Mouse (Mus musculus): ENCODE data around the gene Mtrr. TPM values are rescaled to one million over a fixed set of nuclear protein-coding genes. Genes with fewer than 3 reads are reported as not detected.
A peak's percentile ranks its signal among the peaks of the same experiment; 100 is the strongest.
"Not testable (repeated sequence)": the region's sequence is repeated elsewhere in the genome, so short reads cannot be mapped to it uniquely, and the experiment has no call there.

The Mtrr gene
- polyA plus RNA-seq, 1 experiment, result not detected

- TF ChIP-seq POLR2A (IDR thresholded peaks at IDR 0.05; ENCODE audit: insufficient read depth, low read depth, low read length) (no peak), CTCF (IDR thresholded peaks at IDR 0.05; ENCODE audit: insufficient read depth, low read depth, low read length) (no peak)
- no peak overlapping the region; the same call in 1 of the 2 replicates for H3K27ac ChIP-seq (ENCODE audit: insufficient read depth, low read depth, low read length)
- WGBS, result 50% methylated on average over 10 of the region's 10 CpGs
Measured at GRCm38 (mm10) chr13:68572966-68573913, 8.7 kb downstream of the Mtrr start.

GRCm38 (mm10) chr13:68572247-68572646, 9.7 kb downstream of the Mtrr start:
- peaks cover 16% of the 10 kb centered on the region for H3K4me1 ChIP-seq (ENCODE audit: control insufficient read depth, insufficient read depth, low read length)
- no peak overlapping the region for H3K27ac ChIP-seq (ENCODE audit: insufficient read depth, low read depth, low read length)
- H3K4me3 ChIP-seq (ENCODE audit: insufficient read depth, low read depth, low read length), result no peak overlapping the region
- no peak for TF ChIP-seq CTCF (IDR thresholded peaks at IDR 0.05; ENCODE audit: insufficient read depth, low read depth, low read length)
- no peak for TF ChIP-seq POLR2A (IDR thresholded peaks at IDR 0.05; ENCODE audit: insufficient read depth, low read depth, low read length)
- 89% methylated on average over 19 of the region's 19 CpGs for WGBS

More at GRCm38 (mm10) chr13:68572966-68573913, 8.7 kb downstream of the Mtrr start:
- Histone ChIP-seq H3K4me3 (ENCODE audit: insufficient read depth, low read depth, low read length) (no peak overlapping the region), H3K4me1 (ENCODE audit: control insufficient read depth, insufficient read depth, low read length) (peaks cover 11% of the 10 kb centered on the region)

- H3K4me1 ChIP-seq (ENCODE audit: control insufficient read depth, insufficient read depth, low read length), result peaks cover 23% of the 10 kb centered on the region
- no peak overlapping the region for H3K27ac ChIP-seq (ENCODE audit: insufficient read depth, low read depth, low read length)
- TF ChIP-seq CTCF (IDR thresholded peaks at IDR 0.05; ENCODE audit: insufficient read depth, low read depth, low read length), result no peak
- no peak for TF ChIP-seq POLR2A (IDR thresholded peaks at IDR 0.05; ENCODE audit: insufficient read depth, low read depth, low read length)
- 37% methylated on average over 17 of the region's 17 CpGs for WGBS
- H3K4me3 ChIP-seq (ENCODE audit: insufficient read depth, low read depth, low read length), result no peak overlapping the region
Measured at GRCm38 (mm10) chr13:68569589-68570336, 12.2 kb downstream of the Mtrr start.

- Histone ChIP-seq H3K4me1 (ENCODE audit: control insufficient read depth, insufficient read depth, low read length) (peaks cover 21% of the 10 kb centered on the region), H3K27ac (ENCODE audit: insufficient read depth, low read depth, low read length) (peak overlapping the region; percentile 78), H3K4me3 (ENCODE audit: insufficient read depth, low read depth, low read length) (no peak overlapping the region)
- TF ChIP-seq CTCF (IDR thresholded peaks at IDR 0.05; ENCODE audit: insufficient read depth, low read depth, low read length) (no peak), POLR2A (IDR thresholded peaks at IDR 0.05; ENCODE audit: insufficient read depth, low read depth, low read length) (no peak)
- 58% methylated on average over 11 of the region's 11 CpGs for WGBS
Measured at GRCm38 (mm10) chr13:68568548-68568947, 13.4 kb downstream of the Mtrr start.

GRCm38 (mm10) chr13:68568110-68568509, 13.8 kb downstream of the Mtrr start:
- Histone ChIP-seq H3K27ac (ENCODE audit: insufficient read depth, low read depth, low read length) (no peak overlapping the region), H3K4me3 (ENCODE audit: insufficient read depth, low read depth, low read length) (no peak overlapping the region), H3K4me1 (ENCODE audit: control insufficient read depth, insufficient read depth, low read length) (peaks cover 18% of the 10 kb centered on the region)
- TF ChIP-seq POLR2A (IDR thresholded peaks at IDR 0.05; ENCODE audit: insufficient read depth, low read depth, low read length), result no peak
- WGBS, result 94% methylated on average over 9 of the region's 9 CpGs

GRCm38 (mm10) chr13:68553391-68553790, 28.6 kb downstream of the Mtrr start:
- not testable (repeated sequence) for H3K4me3 ChIP-seq (ENCODE audit: insufficient read depth, low read depth, low read length); H3K27ac ChIP-seq (ENCODE audit: insufficient read depth, low read depth, low read length); H3K4me1 ChIP-seq (ENCODE audit: control insufficient read depth, insufficient read depth, low read length)
- TF ChIP-seq CTCF (IDR thresholded peaks at IDR 0.05; ENCODE audit: insufficient read depth, low read depth, low read length), result peak; percentile 26; the same call in 1 of the 2 replicates
- whole genome bisulfite sequencing, result 27% methylated on average over 6 of the region's 6 CpGs

Other genes starting within 250 kb of the Mtrr start
- not detected in 2 replicates for gene Fastkd3, start 85 bp upstream of the Mtrr start, polyA plus RNA-seq (2012; ENCODE audit: insufficient read depth, insufficient read length, low replicate concordance, missing spikeins)
- not detected in 2 replicates for gene 1700001L19Rik, start 15.3 kb upstream of the Mtrr start, polyA plus RNA-seq (2012; ENCODE audit: insufficient read depth, insufficient read length, low replicate concordance, missing spikeins)

All from olfactory bulb, adult 2 months (tissue).